Mouse (Mus musculus) stomach, postnatal 0 days (tissue): ENCODE data around the gene Mycbp2. TPM values are rescaled to one million over a fixed set of nuclear protein-coding genes. Genes with fewer than 3 reads are reported as not detected.

ENCODE experiments used
- ATAC-seq: fragments of 200-750 bp; cut with Nextera tagmentation; 2 replicates; pipeline ENCODE4 v1.8.0; 2017; ENCODE audit not compliant: low FRiP score, low TSS enrichment
- DNase-seq: peaks from one replicate; pipeline ENCODE4 v3.0.0-alpha.2; 2016; ENCODE audit warnings: low spot score
- H3K27ac ChIP-seq: fragments of 300-500 bp; sonication (generic); replicated peaks from 2 replicates; pipeline ENCODE4 v1.5.1; 2014; ENCODE audit warnings: mild to moderate bottlenecking, control low read depth
- H3K27me3 ChIP-seq: fragments of 300-500 bp; sonication (generic); 2 replicates; pipeline ENCODE4 v1.6.1; 2014; ENCODE audit warnings: low read length; ENCODE audit not compliant: control insufficient read depth, insufficient read depth
- H3K36me3 ChIP-seq: fragments of 300-500 bp; sonication (generic); 2 replicates; pipeline ENCODE4 v1.6.1; 2014; ENCODE audit warnings: low read length, mixed read lengths; ENCODE audit not compliant: control insufficient read depth, insufficient read depth
- H3K4me1 ChIP-seq: fragments of 300-500 bp; sonication (generic); replicated peaks from 2 replicates; pipeline ENCODE4 v1.6.1; 2014; ENCODE audit warnings: antibody characterized with exemption; ENCODE audit not compliant: control insufficient read depth, insufficient read depth
- H3K4me2 ChIP-seq: fragments of 300-500 bp; sonication (generic); replicated peaks from 2 replicates; pipeline ENCODE4 v1.6.1; 2014; ENCODE audit warnings: low read depth, mild to moderate bottlenecking, control low read depth, moderate library complexity
- H3K4me3 ChIP-seq: fragments of 300-500 bp; sonication (generic); 2 replicates; pipeline ENCODE4 v1.5.1; 2014; ENCODE audit warnings: low read depth, low read length, control low read depth
- H3K9ac ChIP-seq: fragments of 300-500 bp; sonication (generic); 2 replicates; pipeline ENCODE4 v1.6.1; 2014; ENCODE audit warnings: mild to moderate bottlenecking, low read length, control low read depth, mixed read lengths
- H3K9me3 ChIP-seq: fragments of 300-500 bp; sonication (generic); 2 replicates; pipeline ENCODE4 v1.6.1; 2016; ENCODE audit warnings: low read length; ENCODE audit not compliant: control insufficient read depth
- CTCF ChIP-seq: IDR thresholded peaks from 2 replicates; pipeline ENCODE4 v1.5.1; 2016; ENCODE audit warnings: antibody characterized with exemption, low read depth, mild to moderate bottlenecking, moderate library complexity
- EP300 ChIP-seq: optimal IDR thresholded peaks from 2 replicates; pipeline ENCODE3; 2016; ENCODE audit warnings: antibody characterized with exemption
- WGBS: fragments of 180-500 bp; shearing (Covaris S2); extraction: QIAGEN DNeasy Blood & Tissue Kit; methylation state at CpG from one replicate; pipeline ENCODE4 v1.1.7; 2014; 5-methylcytosine and 5-hydroxymethylcytosine counted together
- polyA plus RNA-seq: library from polyadenylated mRNA; unstranded; fragments of >200 nt; fragmentation: Nextera tagmentation; extraction: Ambion mirVana; gene quantifications from 2 replicates; pipeline ENCODE4 v1.2.1, GENCODE M21; 2015

Gene Mycbp2
- polyA plus RNA-seq, 1 experiment from 2014 or later, result 21.3 TPM

- H3K27me3 ChIP-seq, result no peaks in the 10 kb centered on the region
- no peak overlapping the region for H3K4me2 ChIP-seq
- H3K9me3 ChIP-seq, result no peaks in the 10 kb centered on the region
- H3K27ac ChIP-seq, result no peak overlapping the region
- H3K9ac ChIP-seq, result no peak overlapping the region
- TF ChIP-seq EP300, result no peak
- TF ChIP-seq CTCF, result no peak
- DNase-seq, result no peak
- H3K36me3 ChIP-seq, result peaks cover 5% of the 10 kb centered on the region
- ATAC-seq, result no peak
- no peaks in the 10 kb centered on the region; the same call in 1 of the 2 replicates for H3K4me1 ChIP-seq
- WGBS, result 79% methylated on average over 3 of the region's 3 CpGs
- H3K4me3 ChIP-seq, result no peak overlapping the region
Measured at GRCm38 (mm10) chr14:103093236-103093635, 253.4 kb downstream of the Mycbp2 start.

- ATAC-seq (peak; percentile 58; the same call in 1 of the 2 replicates), DNase-seq (peak; percentile 36)
- 55% methylated on average over 6 of the region's 6 CpGs for WGBS
Measured at GRCm38 (mm10) chr14:103088624-103089023, 258.0 kb downstream of the Mycbp2 start.

GRCm38 (mm10) chr14:103087846-103088245, 258.8 kb downstream of the Mycbp2 start:
- H3K9ac ChIP-seq, result no peak overlapping the region
- WGBS, result 69% methylated on average over 5 of the region's 5 CpGs
- H3K36me3 ChIP-seq, result peaks cover 6% of the 10 kb centered on the region; the same call in 1 of the 2 replicates
- no peaks in the 10 kb centered on the region for H3K27me3 ChIP-seq
- TF ChIP-seq EP300 (no peak), CTCF (no peak)
- ATAC-seq, result no peak; the same call in 1 of the 2 replicates
- no peak for DNase-seq
- no peaks in the 10 kb centered on the region for H3K4me1 ChIP-seq
- H3K4me2 ChIP-seq, result no peak overlapping the region
- no peak overlapping the region for H3K4me3 ChIP-seq
- H3K27ac ChIP-seq, result no peak overlapping the region
- no peaks in the 10 kb centered on the region for H3K9me3 ChIP-seq

More at GRCm38 (mm10) chr14:103088624-103089023, 258.0 kb downstream of the Mycbp2 start:
- TF ChIP-seq CTCF, result peak; percentile 86
- TF ChIP-seq EP300, result no peak
- Histone ChIP-seq H3K27ac (no peak overlapping the region), H3K36me3 (peaks cover 6% of the 10 kb centered on the region; the same call in 1 of the 2 replicates), H3K4me2 (no peak overlapping the region), H3K4me1 (no peaks in the 10 kb centered on the region; the same call in 1 of the 2 replicates), H3K27me3 (no peaks in the 10 kb centered on the region), H3K4me3 (no peak overlapping the region), H3K9me3 (no peaks in the 10 kb centered on the region), H3K9ac (no peak overlapping the region)

DNA sequence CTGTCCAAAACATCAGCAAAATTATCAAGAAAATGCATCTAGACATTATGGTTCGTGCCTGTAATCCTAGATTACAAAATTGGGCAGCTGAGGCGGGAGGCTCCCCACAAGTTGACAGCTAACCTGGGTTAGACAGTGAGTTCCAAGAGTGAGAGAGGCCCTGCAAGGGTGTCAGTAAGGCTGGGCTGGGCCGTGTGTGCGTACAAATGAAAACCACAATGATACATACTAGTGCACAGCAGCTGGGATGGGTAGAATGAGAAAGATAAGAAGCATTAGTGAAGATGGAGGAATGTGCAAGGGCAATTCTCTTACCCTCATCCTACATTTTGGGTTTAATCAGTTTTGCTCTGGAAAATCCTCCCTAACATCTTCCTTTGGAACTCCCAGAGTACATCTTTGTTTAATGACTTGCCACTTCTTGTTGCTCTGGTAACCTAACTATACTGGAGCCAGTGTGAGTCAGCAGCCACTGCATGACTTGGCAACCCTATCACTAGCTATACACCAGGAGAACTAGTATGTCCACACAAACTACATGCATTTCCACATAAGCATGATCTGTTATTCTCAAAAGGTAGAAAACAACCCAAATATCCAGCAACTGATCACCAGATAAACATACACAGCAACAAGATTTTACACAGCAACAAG, 259.8 kb downstream of the Mycbp2 start:
- WGBS, result 78% methylated on average over 4 of the region's 4 CpGs
- no peak for TF ChIP-seq CTCF
- TF ChIP-seq EP300, result no peak

DNA sequence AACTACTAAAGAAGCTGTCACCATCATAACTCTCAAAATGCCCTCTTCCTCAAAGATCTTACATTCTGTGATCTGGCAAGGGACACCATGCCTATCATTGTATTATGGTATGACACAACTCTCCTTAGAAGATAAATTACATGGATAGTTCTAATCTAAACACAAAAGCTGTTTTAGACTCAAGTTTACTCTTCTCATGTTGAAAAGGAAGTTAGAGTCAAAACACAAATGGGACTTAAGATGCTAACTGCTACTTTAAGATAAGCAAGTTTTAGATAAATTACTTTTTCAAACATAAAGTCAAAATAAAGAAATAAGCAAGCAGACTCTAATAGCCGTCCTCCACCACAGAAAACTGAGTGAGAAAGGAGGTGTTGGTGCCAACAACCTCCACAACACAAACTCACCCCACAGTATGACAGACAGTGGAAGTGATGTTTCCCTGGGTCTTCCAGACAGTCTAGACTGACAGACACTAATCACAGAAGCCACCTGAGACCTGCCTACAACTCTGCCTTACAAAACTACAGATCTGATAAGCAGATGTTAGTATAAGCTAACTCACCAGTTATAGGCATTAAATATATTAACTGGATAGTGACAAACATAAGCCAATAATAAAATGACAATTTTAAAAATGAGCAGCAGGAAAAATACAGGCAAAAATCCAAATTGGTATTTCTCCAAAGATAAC, 260.6 kb downstream of the Mycbp2 start:
- DNase-seq, result no peak
- H3K4me2 ChIP-seq, result no peak overlapping the region
- no peak for ATAC-seq
- TF ChIP-seq EP300 (no peak), CTCF (no peak)
- H3K27me3 ChIP-seq, result no peaks in the 10 kb centered on the region
- peaks cover 6% of the 10 kb centered on the region; the same call in 1 of the 2 replicates for H3K36me3 ChIP-seq
- WGBS, result 41% methylated on average over 1 of the region's 1 CpGs
- H3K9me3 ChIP-seq, result no peaks in the 10 kb centered on the region
- H3K27ac ChIP-seq, result no peak overlapping the region
- no peak overlapping the region for H3K9ac ChIP-seq
- H3K4me3 ChIP-seq, result no peak overlapping the region
- H3K4me1 ChIP-seq, result no peaks in the 10 kb centered on the region

More for the DNA sequence above, 259.8 kb downstream of the Mycbp2 start:
- H3K4me3 ChIP-seq, result no peak overlapping the region
- no peaks in the 10 kb centered on the region for H3K4me1 ChIP-seq
- no peak overlapping the region for H3K9ac ChIP-seq
- no peaks in the 10 kb centered on the region for H3K9me3 ChIP-seq
- DNase-seq (no peak), ATAC-seq (peak; percentile 80)
- H3K27ac ChIP-seq, result no peak overlapping the region
- no peaks in the 10 kb centered on the region for H3K27me3 ChIP-seq
- no peak overlapping the region for H3K4me2 ChIP-seq
- H3K36me3 ChIP-seq, result peaks cover 6% of the 10 kb centered on the region; the same call in 1 of the 2 replicates
